Mouse (Mus musculus): ENCODE data around the gene Mnat1.

DNA sequence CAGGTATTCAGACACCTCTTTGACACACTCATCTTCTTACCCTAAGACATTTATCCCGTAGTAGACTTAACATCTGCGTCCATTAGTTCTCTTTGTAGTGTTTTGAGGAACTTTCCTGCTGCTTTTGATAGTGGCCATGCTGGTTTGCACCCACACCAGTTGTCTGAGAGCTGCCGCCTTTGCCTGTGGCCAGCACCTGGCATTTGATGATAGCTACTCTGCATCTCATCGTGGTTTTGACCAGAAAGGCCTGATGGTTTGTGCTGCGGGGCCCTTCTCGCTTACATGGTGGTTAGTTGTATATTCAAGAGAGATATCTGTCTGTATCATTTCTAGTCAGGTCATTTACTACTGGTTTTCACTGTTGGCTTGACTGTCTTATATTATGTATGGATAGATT lies 73.8 kb downstream of the Mnat1 start:
- TF ChIP-seq POLR2A (IDR thresholded peaks at IDR 0.05; ENCODE audit: borderline replicate concordance, extremely low read depth, low read depth, low read length) (no peak), CTCF (IDR thresholded peaks at IDR 0.05; ENCODE audit: insufficient read depth, low read length) (no peak)
